Mouse (Mus musculus) midbrain, embryonic 15.5 days (tissue): ENCODE measurements at regions not wholly inside any gene's neighbourhood (a gene's known extent, or its start where the extent isn't known, plus 50 kb on each side); places are given as distances from the start of the nearest gene placed in this dataset.

Source experiments
- ATAC-seq: fragments of 200-750 bp; cut with Nextera tagmentation; replicated peaks from 2 replicates; pipeline ENCODE4 v1.8.0; 2017; ENCODE audit warnings: moderate TSS enrichment
- H3K27ac ChIP-seq: fragments of 300-500 bp; sonication (generic); 2 replicates; pipeline ENCODE4 v1.5.1; 2015; ENCODE audit warnings: mild to moderate bottlenecking, inconsistent platforms
- H3K27me3 ChIP-seq: fragments of 300-500 bp; sonication (generic); replicated peaks from 2 replicates; pipeline ENCODE4 v1.6.1; 2015; ENCODE audit warnings: inconsistent platforms
- H3K36me3 ChIP-seq: fragments of 300-500 bp; sonication (generic); replicated peaks from 2 replicates; pipeline ENCODE4 v1.6.1; 2015; ENCODE audit warnings: inconsistent platforms
- H3K4me1 ChIP-seq: fragments of 300-500 bp; sonication (generic); 2 replicates; pipeline ENCODE4 v1.6.1; 2015; ENCODE audit warnings: inconsistent platforms
- H3K4me2 ChIP-seq: fragments of 300-500 bp; sonication (generic); 2 replicates; pipeline ENCODE4 v1.6.1; 2015; ENCODE audit warnings: inconsistent platforms, mild to moderate bottlenecking, moderate library complexity
- H3K4me3 ChIP-seq: fragments of 300-500 bp; sonication (generic); 2 replicates; pipeline ENCODE4 v1.5.1; 2015; ENCODE audit warnings: mild to moderate bottlenecking, inconsistent platforms
- H3K9ac ChIP-seq: fragments of 300-500 bp; sonication (generic); 2 replicates; pipeline ENCODE4 v1.6.1; 2015; ENCODE audit warnings: mild to moderate bottlenecking, inconsistent platforms
- H3K9me3 ChIP-seq: fragments of 300-500 bp; sonication (generic); 2 replicates; pipeline ENCODE4 v1.6.1; 2016; ENCODE audit warnings: inconsistent platforms
- WGBS: fragments of 180-500 bp; shearing (Covaris S2); methylation state at CpG from one replicate; pipeline ENCODE4 v1.1.7; 2015; ENCODE audit warnings: mixed read lengths; 5-methylcytosine and 5-hydroxymethylcytosine counted together

- no peak overlapping the region for H3K9ac ChIP-seq
- ATAC-seq = no peak
- H3K36me3 ChIP-seq = no peaks in the 10 kb centered on the region
- H3K4me2 ChIP-seq = no peak overlapping the region
- no peaks in the 10 kb centered on the region for H3K4me1 ChIP-seq
- 87% methylated on average over 7 of the region's 7 CpGs for WGBS
- no peak overlapping the region for H3K27ac ChIP-seq
- H3K27me3 ChIP-seq = no peaks in the 10 kb centered on the region
- no peak overlapping the region for H3K4me3 ChIP-seq
- H3K9me3 ChIP-seq = no peaks in the 10 kb centered on the region
These were observed 228.8 kb downstream of the Abcc12 start for GRCm38 (mm10) chr8:86351545-86352190.

- no peak for ATAC-seq
- H3K27ac ChIP-seq = no peak overlapping the region
- no peak overlapping the region for H3K9ac ChIP-seq
- no peaks in the 10 kb centered on the region for H3K36me3 ChIP-seq
- no peak overlapping the region for H3K4me2 ChIP-seq
- WGBS = 70% methylated on average over 2 of the region's 2 CpGs
- no peaks in the 10 kb centered on the region for H3K4me1 ChIP-seq
- no peaks in the 10 kb centered on the region for H3K27me3 ChIP-seq
- H3K4me3 ChIP-seq = no peak overlapping the region
- H3K9me3 ChIP-seq = no peaks in the 10 kb centered on the region
These were observed 230.4 kb downstream of the Abcc12 start for GRCm38 (mm10) chr8:86350128-86350527.

GRCm38 (mm10) chr8:86342016-86342684 lies 238.3 kb downstream of the Abcc12 start:
- no peak overlapping the region for H3K9ac ChIP-seq
- H3K4me1 ChIP-seq = peaks cover 7% of the 10 kb centered on the region
- H3K4me2 ChIP-seq = no peak overlapping the region
- H3K27ac ChIP-seq = no peak overlapping the region
- no peak overlapping the region for H3K4me3 ChIP-seq
- H3K9me3 ChIP-seq = no peaks in the 10 kb centered on the region
- 69% methylated on average over 8 of the region's 8 CpGs for WGBS
- H3K27me3 ChIP-seq = no peaks in the 10 kb centered on the region
- no peaks in the 10 kb centered on the region for H3K36me3 ChIP-seq
- ATAC-seq = no peak

DNA sequence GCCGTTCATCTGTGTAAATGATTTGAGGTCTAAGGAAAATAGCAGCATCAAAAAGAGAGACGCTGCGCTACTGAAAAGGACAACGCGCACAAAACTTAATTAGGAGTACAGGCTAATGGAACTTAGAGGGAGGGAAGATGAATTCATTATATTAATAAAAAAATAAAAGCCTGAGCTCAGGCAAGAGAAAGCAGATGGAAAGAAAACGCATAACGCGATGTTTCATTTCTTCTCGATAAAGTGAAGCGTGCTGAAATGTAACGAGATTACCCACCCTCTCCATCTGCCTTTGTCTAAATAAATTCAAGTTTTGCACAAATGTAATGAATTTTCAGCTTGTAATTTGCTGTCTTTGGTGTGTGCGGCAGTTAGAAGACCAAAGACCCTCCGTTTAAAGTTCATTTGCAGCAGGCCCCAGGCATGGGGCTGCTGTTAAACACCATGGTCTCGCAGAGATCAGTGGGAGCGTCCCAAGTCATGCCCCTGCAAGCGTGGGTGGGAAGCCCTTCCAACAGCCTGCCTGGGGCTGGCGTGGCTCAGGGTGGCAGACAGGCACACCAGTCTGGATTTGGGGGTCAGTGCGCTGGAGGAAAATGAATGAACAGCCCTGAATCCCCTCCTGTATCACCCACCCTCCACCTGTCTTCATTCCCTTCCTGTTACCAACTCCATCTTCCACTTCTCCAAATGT lies 241.8 kb downstream of the Abcc12 start:
- no peak overlapping the region for H3K4me2 ChIP-seq
- H3K4me1 ChIP-seq = peaks cover 7% of the 10 kb centered on the region
- no peaks in the 10 kb centered on the region for H3K9me3 ChIP-seq
- no peak overlapping the region for H3K9ac ChIP-seq
- peak overlapping the region; percentile 46; the same call in 1 of the 2 replicates for H3K27ac ChIP-seq
- no peak for ATAC-seq
- H3K36me3 ChIP-seq = no peaks in the 10 kb centered on the region
- no peaks in the 10 kb centered on the region for H3K27me3 ChIP-seq
- H3K4me3 ChIP-seq = no peak overlapping the region
- 69% methylated on average over 18 of the region's 18 CpGs for WGBS

- Histone ChIP-seq H3K9me3 (no peaks in the 10 kb centered on the region), H3K27me3 (no peaks in the 10 kb centered on the region), H3K36me3 (no peaks in the 10 kb centered on the region), H3K4me2 (no peak overlapping the region), H3K9ac (no peak overlapping the region), H3K4me3 (no peak overlapping the region), H3K27ac (no peak overlapping the region), H3K4me1 (peaks cover 10% of the 10 kb centered on the region)
- no peak for ATAC-seq
- 53% methylated on average over 6 of the region's 6 CpGs for WGBS
These were observed 249.1 kb downstream of the Abcc12 start for GRCm38 (mm10) chr8:86331383-86331782.

DNA sequence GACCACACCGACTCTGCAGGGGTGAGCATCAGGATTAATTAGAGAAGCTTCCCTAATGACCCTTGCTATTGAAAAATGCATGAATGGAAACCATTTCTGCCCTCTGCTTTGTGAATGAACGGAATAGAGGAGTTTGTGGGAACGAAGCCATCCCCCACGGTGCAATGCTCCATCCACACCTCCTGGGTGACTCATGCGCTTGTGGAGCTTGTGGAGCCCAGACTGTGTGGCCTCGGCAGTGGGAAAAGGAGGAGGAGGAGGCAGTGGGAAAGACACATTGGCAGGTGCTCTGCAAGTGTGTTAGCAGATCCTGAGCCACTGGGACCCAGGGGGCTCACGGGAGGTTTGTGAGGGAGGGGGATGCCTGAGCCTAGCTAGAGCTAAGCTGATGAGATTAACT lies 251.9 kb downstream of the Abcc12 start:
- Histone ChIP-seq H3K27ac (peak overlapping the region; percentile 31), H3K36me3 (no peaks in the 10 kb centered on the region), H3K4me2 (no peak overlapping the region), H3K9me3 (no peaks in the 10 kb centered on the region), H3K4me3 (no peak overlapping the region), H3K27me3 (no peaks in the 10 kb centered on the region), H3K4me1 (peaks cover 15% of the 10 kb centered on the region), H3K9ac (no peak overlapping the region)
- WGBS = 18% methylated on average over 7 of the region's 7 CpGs
- no peak; the same call in 1 of the 2 replicates for ATAC-seq

- 60% methylated on average over 3 of the region's 3 CpGs for WGBS
These were observed 252.5 kb downstream of the Abcc12 start for GRCm38 (mm10) chr8:86327982-86328381.

DNA sequence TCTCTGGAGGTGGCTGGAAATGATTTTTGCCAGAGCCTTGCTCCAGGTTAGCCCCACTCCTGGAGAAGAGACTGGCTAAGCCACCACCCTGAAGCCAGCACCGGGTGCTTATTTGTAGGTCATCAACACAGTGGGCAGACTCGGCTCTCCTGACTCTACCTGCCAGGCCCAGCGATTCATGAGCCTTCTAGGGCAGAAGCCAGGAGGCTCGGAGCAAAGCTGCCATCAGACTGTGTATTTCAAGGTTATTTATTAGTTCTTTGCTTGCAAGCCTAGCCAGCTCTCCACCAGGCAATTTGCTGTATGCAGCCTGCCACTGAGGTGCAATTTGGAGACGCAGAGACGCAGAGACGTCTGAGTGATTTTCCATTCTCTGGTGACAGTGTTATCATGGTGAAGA lies 255.4 kb downstream of the Abcc12 start:
- whole genome bisulfite sequencing = 81% methylated on average over 7 of the region's 7 CpGs
- H3K4me1 ChIP-seq = peaks cover 13% of the 10 kb centered on the region
- no peak overlapping the region for H3K4me2 ChIP-seq
- no peaks in the 10 kb centered on the region for H3K36me3 ChIP-seq
- H3K27ac ChIP-seq = peak overlapping the region; percentile 60
- no peak for ATAC-seq
- no peaks in the 10 kb centered on the region for H3K27me3 ChIP-seq
- H3K9ac ChIP-seq = no peak overlapping the region
- no peaks in the 10 kb centered on the region for H3K9me3 ChIP-seq
- no peak overlapping the region for H3K4me3 ChIP-seq

More at GRCm38 (mm10) chr8:86327982-86328381, 252.5 kb downstream of the Abcc12 start:
- Histone ChIP-seq H3K9me3 (no peaks in the 10 kb centered on the region), H3K27ac (no peak overlapping the region), H3K9ac (no peak overlapping the region), H3K4me2 (no peak overlapping the region), H3K4me3 (no peak overlapping the region), H3K36me3 (no peaks in the 10 kb centered on the region), H3K4me1 (peaks cover 15% of the 10 kb centered on the region), H3K27me3 (no peaks in the 10 kb centered on the region)
- no peak for ATAC-seq

- H3K27ac ChIP-seq = peak overlapping the region; percentile 60
- H3K9me3 ChIP-seq = no peaks in the 10 kb centered on the region
- 59% methylated on average over 4 of the region's 4 CpGs for WGBS
- no peak overlapping the region for H3K4me2 ChIP-seq
- H3K27me3 ChIP-seq = no peaks in the 10 kb centered on the region
- no peak overlapping the region for H3K9ac ChIP-seq
- no peak overlapping the region for H3K4me3 ChIP-seq
- no peaks in the 10 kb centered on the region for H3K36me3 ChIP-seq
- ATAC-seq = no peak
- peaks cover 13% of the 10 kb centered on the region for H3K4me1 ChIP-seq
These were observed 255.9 kb downstream of the Abcc12 start for GRCm38 (mm10) chr8:86324542-86324941.

GRCm38 (mm10) chr8:86323823-86324222 lies 256.7 kb downstream of the Abcc12 start:
- no peak overlapping the region for H3K9ac ChIP-seq
- H3K4me1 ChIP-seq = peaks cover 10% of the 10 kb centered on the region
- no peaks in the 10 kb centered on the region for H3K9me3 ChIP-seq
- H3K36me3 ChIP-seq = no peaks in the 10 kb centered on the region
- 89% methylated on average over 2 of the region's 2 CpGs for WGBS
- no peak overlapping the region for H3K4me2 ChIP-seq
- ATAC-seq = no peak
- H3K4me3 ChIP-seq = no peak overlapping the region
- H3K27ac ChIP-seq = no peak overlapping the region
- H3K27me3 ChIP-seq = no peaks in the 10 kb centered on the region

- Histone ChIP-seq H3K36me3 (no peaks in the 10 kb centered on the region), H3K27ac (peak overlapping the region; percentile 18; the same call in 1 of the 2 replicates), H3K9me3 (no peaks in the 10 kb centered on the region), H3K4me1 (peaks cover 5% of the 10 kb centered on the region; the same call in 1 of the 2 replicates), H3K4me3 (no peak overlapping the region), H3K4me2 (no peak overlapping the region), H3K9ac (no peak overlapping the region), H3K27me3 (no peaks in the 10 kb centered on the region)
- 50% methylated on average over 1 of the region's 1 CpGs for WGBS
- no peak for ATAC-seq
These were observed 258.0 kb downstream of the Abcc12 start for GRCm38 (mm10) chr8:86322494-86322893.

DNA sequence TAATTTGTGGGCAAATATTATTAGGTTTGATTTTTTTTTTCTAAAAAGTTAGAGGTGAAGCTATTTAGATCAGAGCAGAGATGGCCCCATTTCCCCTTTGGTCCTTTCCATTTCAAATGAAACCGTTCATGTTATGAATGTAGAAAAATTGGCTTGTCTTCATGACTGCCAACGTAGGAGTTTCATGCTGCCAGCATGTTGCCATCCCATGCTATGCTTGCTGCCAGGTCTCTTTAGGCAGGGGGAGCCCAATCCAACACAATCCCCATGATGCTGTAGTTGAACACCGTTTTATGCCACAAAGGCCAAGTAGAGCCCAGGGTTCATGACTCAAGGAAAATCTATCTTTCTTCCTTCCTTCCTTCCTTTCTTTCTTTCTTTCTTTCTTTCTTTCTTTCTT lies 259.5 kb downstream of the Abcc12 start:
- Histone ChIP-seq H3K4me1 (peaks cover 5% of the 10 kb centered on the region; the same call in 1 of the 2 replicates), H3K27ac (no peak overlapping the region), H3K9ac (no peak overlapping the region), H3K9me3 (no peaks in the 10 kb centered on the region), H3K36me3 (no peaks in the 10 kb centered on the region), H3K27me3 (no peaks in the 10 kb centered on the region), H3K4me2 (no peak overlapping the region), H3K4me3 (no peak overlapping the region)
- no peak for ATAC-seq
- WGBS = 74% methylated on average over 3 of the region's 3 CpGs
